Mouse (Mus musculus): Measurements from ENCODE around the gene Cacng4.

DNA sequence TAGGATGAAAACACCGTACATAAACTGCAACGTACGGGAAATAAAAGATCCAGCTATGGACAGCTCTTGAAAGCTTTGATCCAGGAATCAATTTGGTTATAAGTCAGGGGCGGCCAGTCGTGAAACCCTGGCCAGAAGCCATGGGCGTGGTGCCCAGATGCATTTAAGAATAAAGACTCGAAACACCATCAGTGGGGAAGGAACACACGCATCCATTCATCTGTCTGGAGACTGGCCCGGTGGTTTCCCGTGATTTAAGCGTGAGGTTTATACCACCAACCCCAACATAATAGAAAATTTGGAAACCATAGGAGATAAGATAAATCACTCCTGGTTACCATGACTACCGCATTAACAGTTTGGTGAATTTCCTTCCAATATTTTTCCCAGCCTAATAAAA lies 16.9 kb downstream of the Cacng4 start:
- TF ChIP-seq POLR2A (IDR thresholded peaks at IDR 0.05; ENCODE audit: borderline replicate concordance, low read depth, low read length) (no peak), CTCF (IDR thresholded peaks at IDR 0.05; ENCODE audit: low read depth, low read length) (no peak)

Data from bone marrow macrophage, adult 2 months (primary cell).